Mouse (Mus musculus) E14TG2a.4 (cell line): Measurements from ENCODE around the gene Mrps27.

Experiments
- CTCF ChIP-seq: conservative IDR thresholded peaks from 2 replicates; pipeline ENCODE4 v1.5.1; 2014; ENCODE audit warnings: low read length
- NANOG ChIP-seq: IDR thresholded peaks from 2 replicates; pipeline ENCODE4 v1.6.1; 2014; ENCODE audit warnings: borderline replicate concordance, low read length, mixed read lengths
- POU5F1 ChIP-seq: IDR thresholded peaks from 2 replicates; pipeline ENCODE4 v1.6.1; 2014; ENCODE audit warnings: low read length, borderline replicate concordance

- no peak for TF ChIP-seq CTCF
- no peak for TF ChIP-seq NANOG
- TF ChIP-seq POU5F1: no peak
These were observed 43.6 kb downstream of the Mrps27 start for GRCm38 (mm10) chr13:99387901-99388811.
